Mouse (Mus musculus) urinary bladder, postnatal 10 days (tissue): Measurements from ENCODE around the gene Gigyf1.

Experiments
- DNase-seq: peaks from one replicate; pipeline ENCODE4 v3.0.0; 2022; ENCODE audit warnings: low spot score

Gigyf1 gene

GRCm38 (mm10) chr5:137570691-137571586, 52.6 kb downstream of the Gigyf1 start:
- no peak for DNase-seq

GRCm38 (mm10) chr5:137574470-137574901, 56.1 kb downstream of the Gigyf1 start:
- no peak for DNase-seq
